In genomic region chr2:168256506-168256905, GRCm38 (mm10) we compare ENCODE assay signal across 26 mouse cellular contexts. TPM values are rescaled to one million over a fixed set of nuclear protein-coding genes. Genes with fewer than 3 reads are reported as not detected.
DNase-seq lines count a peak whose midpoint lies in the region; ATAC-seq lines count a peak whose summit lies in the region.
"Had no signal": no experiment of that assay in that cellular context is flagged by ENCODE, and none has a peak within 500 bp of the region (broad histone marks: within the 10 kb centered on the region; RNA-seq: fewer than 3 reads in every experiment).

No protein-coding gene starts in this region.

- ATAC-seq in kidney, embryonic 15.5 days (replicated peaks; ENCODE audit: low FRiP score), result no peak
- ATAC-seq: forebrain, embryonic 15.5 days had no signal

- H3K27me3 ChIP-seq in kidney, embryonic 15.5 days, result peaks cover under 1% of the 10 kb centered on the region; the same call in 1 of the 2 replicates
- H3K27me3 ChIP-seq: embryonic facial prominence, embryonic 15.5 days; forebrain, embryonic 15.5 days; hindbrain, embryonic 12.5 days had no signal

- peak; percentile 46 for DNase-seq in kidney, adult 18-20 months
- peak; percentile 63 to 73 for DNase-seq in kidney, adult 8-10 months
- peak; percentile 63 for DNase-seq in kidney, postnatal 10 days
- DNase-seq in kidney, postnatal 36 days, result peak; percentile 64 to 75
- DNase-seq in MN1 (ENCODE audit: low spot score), result no peak
- DNase-seq in gastrocnemius, adult 8-10 months (ENCODE audit: low spot score in 2 of 2), result no peak
- DNase-seq in right cerebral cortex, adult 2 months (ENCODE audit: low spot score in 2 of 2), result no peak
- DNase-seq: adrenal gland, adult 2 months; adrenal gland, postnatal 14 days; cerebellum, adult 11 months; cerebellum, adult 2 months; cerebellum, adult 9-11 months; cerebellum, postnatal 25 days; gastrocnemius, postnatal 10 days; gastrocnemius, postnatal 36 days; heart, adult 2 months had no signal

- no peak overlapping the region for H3K27ac ChIP-seq in kidney, embryonic 15.5 days
- H3K27ac ChIP-seq: embryonic facial prominence, embryonic 12.5 days; embryonic facial prominence, embryonic 15.5 days; forebrain, embryonic 15.5 days; heart, adult 2 months; hindbrain, embryonic 12.5 days; hindbrain, embryonic 15.5 days had no signal

- WGBS in kidney, embryonic 15.5 days, result 74% methylated on average over 3 of the region's 3 CpGs

- no peaks in the 10 kb centered on the region for H3K36me3 ChIP-seq in kidney, embryonic 15.5 days
- H3K36me3 ChIP-seq: embryonic facial prominence, embryonic 12.5 days; embryonic facial prominence, embryonic 15.5 days; forebrain, embryonic 15.5 days; G1E; hindbrain, embryonic 12.5 days; hindbrain, embryonic 15.5 days had no signal

- no peaks in the 10 kb centered on the region for H3K4me1 ChIP-seq in kidney, embryonic 15.5 days
- H3K4me1 ChIP-seq: embryonic facial prominence, embryonic 12.5 days; embryonic facial prominence, embryonic 15.5 days had no signal

- no peaks in the 10 kb centered on the region for H3K9me3 ChIP-seq in kidney, embryonic 15.5 days (replicated peaks)
- H3K9me3 ChIP-seq: embryonic facial prominence, embryonic 12.5 days; embryonic facial prominence, embryonic 15.5 days; forebrain, embryonic 15.5 days; hindbrain, embryonic 12.5 days; hindbrain, embryonic 15.5 days had no signal

- H3K4me3 ChIP-seq in kidney, embryonic 15.5 days (replicated peaks), result no peak overlapping the region
- H3K4me3 ChIP-seq: embryonic facial prominence, embryonic 12.5 days; embryonic facial prominence, embryonic 15.5 days; forebrain, embryonic 15.5 days; heart, adult 2 months; hindbrain, embryonic 12.5 days; hindbrain, embryonic 15.5 days had no signal

- no peak overlapping the region for H3K9ac ChIP-seq in kidney, embryonic 15.5 days
- H3K9ac ChIP-seq: embryonic facial prominence, embryonic 12.5 days; embryonic facial prominence, embryonic 15.5 days; forebrain, embryonic 15.5 days; hindbrain, embryonic 12.5 days; hindbrain, embryonic 15.5 days had no signal

- no peak overlapping the region for H3K4me2 ChIP-seq in kidney, embryonic 15.5 days
- H3K4me2 ChIP-seq: embryonic facial prominence, embryonic 12.5 days; embryonic facial prominence, embryonic 15.5 days; forebrain, embryonic 15.5 days; heart, embryonic 11.5 days; hindbrain, embryonic 12.5 days; hindbrain, embryonic 15.5 days had no signal

RNA-seq across cellular contexts. Expression of gene Kcng1, which starts 25.0 kb away (rescaled TPM):
- polyA plus RNA-seq in kidney, embryonic 15.5 days (2015; fragmentation: Nextera tagmentation; extraction: Ambion mirVana), result 0.99 and 3.1 TPM in 2 replicates
- under 1 TPM in 1 of 4 experiments, not detected in 3; 0.31 TPM for total RNA-seq in gastrocnemius, adult 8-10 months (2022)
- total RNA-seq: adrenal gland, adult 2 months; adrenal gland, postnatal 14 days; CH12.LX; heart, adult 2 months; heart, postnatal 25 days had no signal
- polyA plus RNA-seq: G1E had no signal

RNA-seq across cellular contexts. Expression of gene Mocs3, which starts 26.1 kb away (rescaled TPM):
- 6.3 and 6.9 TPM in 2 replicates for polyA plus RNA-seq in kidney, embryonic 15.5 days (2015; fragmentation: Nextera tagmentation; extraction: Ambion mirVana)
- 1 to 10 TPM; 4.4 to 5.9 (median 5.6) TPM for total RNA-seq in gastrocnemius, adult 8-10 months (2022)

RNA-seq across cellular contexts. Expression of gene Dpm1, which starts 26.1 kb away (rescaled TPM):
- polyA plus RNA-seq in kidney, embryonic 15.5 days (2015; fragmentation: Nextera tagmentation; extraction: Ambion mirVana), result 85.6 and 107 TPM in 2 replicates
- 10 to 100 TPM; 49.6 to 72.9 (median 64.6) TPM for total RNA-seq in gastrocnemius, adult 8-10 months (2022)

RNA-seq across cellular contexts. Expression of gene Gm20716, which starts 26.3 kb away (rescaled TPM):
- polyA plus RNA-seq in kidney, embryonic 15.5 days (2015; fragmentation: Nextera tagmentation; extraction: Ambion mirVana), result 19.3 and 19.5 TPM in 2 replicates
- total RNA-seq in gastrocnemius, adult 8-10 months (2022), result 10 to 100 TPM; 10.1 to 16.6 (median 14.1) TPM
- polyA plus RNA-seq: adrenal gland, adult 2 months had no signal

RNA-seq across cellular contexts. Expression of gene Adnp, which starts 49.6 kb away (rescaled TPM):
- polyA plus RNA-seq in kidney, embryonic 15.5 days (2015; fragmentation: Nextera tagmentation; extraction: Ambion mirVana), result 1.5 and 4.1 TPM in 2 replicates
- 10 to 100 TPM in 3 of 4 experiments, 1 to 10 TPM in 1; 7.4 to 16.6 (median 13.8) TPM for total RNA-seq in gastrocnemius, adult 8-10 months (2022)

Comparison
In these comparisons a context has a peak if more than half of its experiments do, and no peak if none do; other contexts are left out.
1. DNase-seq: peak in kidney, adult 18-20 months (single experiment), kidney, adult 8-10 months (2 of 2), kidney, postnatal 10 days (single experiment) and kidney, postnatal 36 days (2 of 2); none in MN1 (single experiment), gastrocnemius, adult 8-10 months (0 of 2) and right cerebral cortex, adult 2 months (0 of 2).